Mouse (Mus musculus): ENCODE data around the gene Gm9639.
"Not testable (repeated sequence)": the region's sequence is repeated elsewhere in the genome, so short reads cannot be mapped to it uniquely, and the experiment has no call there.

Gm9639 gene

GRCm38 (mm10) chr10:77753448-77753847, 41.4 kb downstream of the Gm9639 start:
- no peak for DNase-seq (ENCODE audit: low spot score)

GRCm38 (mm10) chr10:77752312-77752711, 42.6 kb downstream of the Gm9639 start:
- not testable (repeated sequence) for DNase-seq (ENCODE audit: low spot score)

GRCm38 (mm10) chr10:77751254-77751653, 43.6 kb downstream of the Gm9639 start, which contains the start of gene Gm9736:
Gm9736 (minus strand) TSS chr10:77751354.
- not testable (repeated sequence) for DNase-seq (ENCODE audit: low spot score)

GRCm38 (mm10) chr10:77750686-77751085, 44.2 kb downstream of the Gm9639 start:
- not testable (repeated sequence) for DNase-seq (ENCODE audit: low spot score)

All from c-Kit-positive CD71-positive TER-119-positive erythroid progenitor cells, embryonic 14.5 days (primary cell).